Mouse (Mus musculus): ENCODE data around the gene Klhl29. TPM values are rescaled to one million over a fixed set of nuclear protein-coding genes. Genes with fewer than 3 reads are reported as not detected.

Klhl29 gene
- total and polyA plus RNA-seq, 3 experiments, result 0.41 to 0.57 (median 0.42) TPM

DNA sequence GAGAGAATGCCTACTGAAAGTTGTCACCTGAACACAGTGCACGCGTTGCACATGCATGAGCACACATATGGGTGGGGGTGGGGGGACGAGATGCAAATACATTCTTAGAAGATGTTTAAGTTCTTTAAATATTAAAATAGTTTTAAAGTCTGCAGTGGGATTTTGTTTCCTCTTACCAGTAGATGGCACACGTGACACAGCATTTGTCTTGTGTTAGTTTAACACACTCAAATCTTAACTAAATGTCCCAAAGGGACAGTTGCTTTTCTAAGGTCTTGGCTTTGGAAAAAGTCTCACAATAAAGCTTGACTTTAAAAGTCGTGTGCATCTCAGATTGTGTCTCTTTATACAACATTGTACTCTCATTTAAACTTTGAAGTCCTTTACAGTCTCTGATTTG lies 346.4 kb downstream of the Klhl29 start:
- Histone ChIP-seq H3K27ac (no peak overlapping the region), H3K27me3 (ENCODE audit: control insufficient read depth, insufficient read depth, low read length) (no peaks in the 10 kb centered on the region), H3K9ac (ENCODE audit: low read depth, low read length) (no peak overlapping the region), H3K4me3 (no peak overlapping the region), H3K36me3 (ENCODE audit: control insufficient read depth, insufficient read depth, low read length) (peaks cover 5% of the 10 kb centered on the region), H3K4me1 (ENCODE audit: control insufficient read depth, insufficient read depth, low read length) (no peaks in the 10 kb centered on the region), H3K79me2 (replicated peaks; ENCODE audit: control insufficient read depth, insufficient read depth, low read length) (no peaks in the 10 kb centered on the region)
- TF ChIP-seq CTCF (IDR thresholded peaks at IDR 0.05) (peak; percentile 62), POLR2A (IDR thresholded peaks at IDR 0.05; ENCODE audit: insufficient read depth, low read depth, low read length) (no peak)
- WGBS, result 69% methylated on average over 5 of the region's 5 CpGs
- DNase-seq, result no peak
- intact Hi-C loops (cut with DNase I), result loop anchor here (2.0 kb wide), 1 partner anchor 108 kb away; no protein-coding TSS in a partner anchor
